20 mouse cellular contexts compared by ENCODE assay signal in the genomic region with DNA sequence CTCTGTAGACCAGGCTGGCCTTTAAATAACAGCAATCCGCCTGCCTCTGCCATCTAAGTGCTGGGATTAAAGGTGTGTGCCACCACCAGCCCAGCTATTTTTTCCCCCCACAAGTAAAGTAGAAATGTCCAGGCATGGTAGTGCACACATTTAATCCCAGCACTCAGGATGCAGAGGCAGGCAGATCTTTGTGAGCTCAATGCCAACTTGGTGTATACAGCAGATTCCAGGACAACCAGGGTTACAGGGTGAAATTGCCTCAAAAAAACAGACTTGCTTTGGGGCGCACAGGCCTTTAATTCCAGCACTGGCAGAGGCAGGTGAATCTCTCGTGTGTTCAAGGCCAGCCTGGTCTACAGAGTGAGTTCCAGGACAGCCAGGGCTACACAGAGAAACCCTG. TPM values are rescaled to one million over a fixed set of nuclear protein-coding genes. Genes with fewer than 3 reads are reported as not detected.
DNase-seq lines count a peak whose midpoint lies in the region; TF ChIP-seq lines count a peak whose summit lies in the region.
"Had no signal": no experiment of that assay in that cellular context is flagged by ENCODE, and none has a peak within 500 bp of the region (broad histone marks: within the 10 kb centered on the region; RNA-seq: fewer than 3 reads in every experiment).

No protein-coding gene starts in this region.

- peak; percentile 53 for DNase-seq in heart, embryonic 10.5 days (ENCODE audit: low spot score)
- DNase-seq in heart, postnatal 25 days (ENCODE audit: low spot score) = no peak
- DNase-seq in adrenal gland, adult 18-20 months (ENCODE audit: low spot score in 2 of 2) = no peak
- DNase-seq: adrenal gland, adult 8-10 months; adrenal gland, postnatal 14 days; adrenal gland, postnatal 36 days; cerebellum, adult 11 months; cerebellum, adult 18-20 months; cerebellum, adult 8-10 months; cerebellum, adult 9-11 months; cerebellum, postnatal 14 days; cerebellum, postnatal 36 days; embryo, embryonic 11 days had no signal

- 88% methylated on average over 3 of the region's 3 CpGs for WGBS in heart, embryonic 10.5 days
- WGBS in macrophage (ENCODE audit: missing documents) = 100% methylated on average over 3 of the region's 3 CpGs

- H3K9me3 ChIP-seq in heart, embryonic 10.5 days = no peaks in the 10 kb centered on the region
- H3K9me3 ChIP-seq: embryonic facial prominence, embryonic 13.5 days; embryonic facial prominence, embryonic 15.5 days; forebrain, embryonic 10.5 days; forebrain, embryonic 12.5 days had no signal

- H3K79me2 ChIP-seq in macrophage (ENCODE audit: inconsistent target) = no peaks in the 10 kb centered on the region

- peaks cover 40% of the 10 kb centered on the region for H3K36me3 ChIP-seq in heart, embryonic 10.5 days
- H3K36me3 ChIP-seq in macrophage (ENCODE audit: inconsistent target) = no peaks in the 10 kb centered on the region

- no peak overlapping the region; the same call in 1 of the 2 replicates for H3K27ac ChIP-seq in heart, embryonic 10.5 days
- H3K27ac ChIP-seq in bone marrow macrophage, adult 2 months (ENCODE audit: insufficient read depth, low read depth, low read length) = peak overlapping the region; percentile 88
- H3K27ac ChIP-seq in macrophage = peak overlapping the region; percentile 93
- H3K27ac ChIP-seq: embryonic facial prominence, embryonic 13.5 days; embryonic facial prominence, embryonic 15.5 days; forebrain, embryonic 10.5 days; forebrain, embryonic 12.5 days had no signal

- TF ChIP-seq CTCF in bone marrow macrophage, adult 2 months (IDR thresholded peaks at IDR 0.05; ENCODE audit: low read depth, low read length) = no peak

- intact Hi-C loops in heart, postnatal 25 days (cut with DNase I) = no loop called here

- H3K4me1 ChIP-seq in heart, embryonic 10.5 days = 0 out of 2 replicates have a peak, but pooled peaks cover 11% of the 10 kb centered on the region
- H3K4me1 ChIP-seq in bone marrow macrophage, adult 2 months (ENCODE audit: control insufficient read depth, insufficient read depth, low read length) = peaks cover 28% of the 10 kb centered on the region
- H3K4me1 ChIP-seq: embryonic facial prominence, embryonic 13.5 days; embryonic facial prominence, embryonic 15.5 days; forebrain, embryonic 10.5 days; forebrain, embryonic 12.5 days had no signal

- no peak for TF ChIP-seq POLR2A in bone marrow macrophage, adult 2 months (IDR thresholded peaks at IDR 0.05; ENCODE audit: borderline replicate concordance, low read depth, low read length)

- H3K27me3 ChIP-seq in heart, embryonic 10.5 days (ENCODE audit: insufficient read depth, poor library complexity, severe bottlenecking) = no peaks in the 10 kb centered on the region
- H3K27me3 ChIP-seq: embryonic facial prominence, embryonic 13.5 days; embryonic facial prominence, embryonic 15.5 days; forebrain, embryonic 12.5 days had no signal

- no peak overlapping the region for H3K4me3 ChIP-seq in heart, embryonic 10.5 days
- no peak overlapping the region for H3K4me3 ChIP-seq in bone marrow macrophage, adult 2 months (ENCODE audit: insufficient read depth, low read length)
- H3K4me3 ChIP-seq in macrophage (ENCODE audit: inconsistent target) = no peak overlapping the region
- H3K4me3 ChIP-seq: embryonic facial prominence, embryonic 13.5 days; embryonic facial prominence, embryonic 15.5 days; erythroblast, embryonic 14.5 days; forebrain, embryonic 10.5 days; forebrain, embryonic 12.5 days had no signal

RNA-seq across cellular contexts. Expression of gene Gins1, which starts 17.8 kb away (rescaled TPM):
- polyA plus RNA-seq in heart, embryonic 10.5 days (2016; fragmentation: Nextera tagmentation; extraction: Ambion mirVana) = 38.0 and 57.1 TPM in 2 replicates
- 1 to 10 TPM; 2.3 to 3.0 TPM for total RNA-seq in heart, postnatal 25 days (2021)
- 13.4 and 16.9 TPM in 2 replicates for polyA plus RNA-seq in bone marrow macrophage, adult 2 months (2012; ENCODE audit: insufficient read depth, insufficient read length, missing spikeins)
- total RNA-seq in macrophage (2018; cell fraction: chromatin; rRNA removed) = 10 to 100 TPM in 1 of 26 experiments, 1 to 10 TPM in 21, under 1 TPM in 3, not detected in 1; 0.92 to 13.1 (median 3.5) TPM
- total RNA-seq in macrophage (2018; cell fraction: cytosol; rRNA removed) = 1 to 10 TPM; 1.7 to 8.0 (median 3.7) TPM
- 10 to 100 TPM in 2 of 26 experiments, 1 to 10 TPM in 22, not detected in 2; 1.5 to 16.8 (median 3.8) TPM for total RNA-seq in macrophage (2018; cell fraction: nucleus; rRNA removed)
- 3.2 to 23.6 TPM (median 7.0 TPM) in 3 replicates for polyA plus RNA-seq in macrophage (2018)
- total RNA-seq in adrenal gland, adult 18-20 months (2021) = 1 to 10 TPM; 1.2 to 1.7 TPM

RNA-seq across cellular contexts. Expression of gene Abhd12, which starts 18.5 kb away (rescaled TPM):
- polyA plus RNA-seq in heart, embryonic 10.5 days (2016; fragmentation: Nextera tagmentation; extraction: Ambion mirVana) = 53.7 and 54.8 TPM in 2 replicates
- 10 to 100 TPM; 42.5 to 44.5 TPM for total RNA-seq in heart, postnatal 25 days (2021)
- polyA plus RNA-seq in bone marrow macrophage, adult 2 months (2012; ENCODE audit: insufficient read depth, insufficient read length, missing spikeins) = 405 and 430 TPM in 2 replicates
- 100 to 1,000 TPM in 17 of 26 experiments, 10 to 100 TPM in 9; 15.2 to 321 (median 197) TPM for total RNA-seq in macrophage (2018; cell fraction: chromatin; rRNA removed)
- total RNA-seq in macrophage (2018; cell fraction: cytosol; rRNA removed) = 100 to 1,000 TPM; 295 to 570 (median 393) TPM
- total RNA-seq in macrophage (2018; cell fraction: nucleus; rRNA removed) = 100 to 1,000 TPM in 25 of 26 experiments, 10 to 100 TPM in 1; 61.2 to 444 (median 322) TPM
- polyA plus RNA-seq in macrophage (2018) = 442 to 584 TPM (median 504 TPM) in 3 replicates
- 10 to 100 TPM; 72.8 to 74.0 TPM for total RNA-seq in adrenal gland, adult 18-20 months (2021)
